In genomic region chr9:69301445-69301844, GRCm38 (mm10) we compare ENCODE assay signal across 8 mouse cellular contexts.
DNase-seq lines count a peak whose midpoint lies in the region; ATAC-seq and TF ChIP-seq lines count a peak whose summit lies in the region.

No protein-coding gene starts in this region.

- H3K9ac ChIP-seq in forebrain, embryonic 11.5 days (ENCODE audit: low read length): no peak overlapping the region
- no peak overlapping the region for H3K9ac ChIP-seq in heart, postnatal 0 days (replicated peaks; ENCODE audit: low read depth, low read length)
- H3K9ac ChIP-seq in limb, embryonic 13.5 days: no peak overlapping the region
- no peak overlapping the region for H3K9ac ChIP-seq in stomach, embryonic 14.5 days (replicated peaks; ENCODE audit: low read depth, low read length)

- H3K4me1 ChIP-seq in forebrain, embryonic 11.5 days (replicated peaks; ENCODE audit: control insufficient read depth, insufficient read depth, low read length): peaks cover 8% of the 10 kb centered on the region; the same call in 1 of the 2 replicates
- peaks cover 6% of the 10 kb centered on the region; the same call in 1 of the 2 replicates for H3K4me1 ChIP-seq in heart, postnatal 0 days (ENCODE audit: control insufficient read depth, insufficient read depth)
- H3K4me1 ChIP-seq in limb, embryonic 13.5 days: peaks cover 56% of the 10 kb centered on the region
- H3K4me1 ChIP-seq in stomach, embryonic 14.5 days (ENCODE audit: control insufficient read depth, insufficient read depth, low read length): peaks cover 5% of the 10 kb centered on the region; the same call in 1 of the 2 replicates

- no peak for ATAC-seq in forebrain, embryonic 11.5 days (replicated peaks; ENCODE audit: low FRiP score)
- ATAC-seq in heart, postnatal 0 days (ENCODE audit: insufficient read depth, low read depth): no peak
- no peak for ATAC-seq in limb, embryonic 13.5 days (ENCODE audit: low FRiP score, low read depth)
- ATAC-seq in stomach, embryonic 14.5 days (ENCODE audit: insufficient number of reproducible peaks, insufficient read depth, low FRiP score, low read depth): no peak

- H3K36me3 ChIP-seq in forebrain, embryonic 11.5 days (ENCODE audit: control insufficient read depth, insufficient read depth, low read length): no peaks in the 10 kb centered on the region
- no peaks in the 10 kb centered on the region for H3K36me3 ChIP-seq in heart, postnatal 0 days (replicated peaks; ENCODE audit: control insufficient read depth, insufficient read depth, low read length)
- no peaks in the 10 kb centered on the region for H3K36me3 ChIP-seq in limb, embryonic 13.5 days
- no peaks in the 10 kb centered on the region for H3K36me3 ChIP-seq in stomach, embryonic 14.5 days (ENCODE audit: control insufficient read depth, insufficient read depth, low read length)

- peak overlapping the region; percentile 83 for H3K27ac ChIP-seq in layer of hippocampus, adult 2 months
- H3K27ac ChIP-seq in forebrain, embryonic 11.5 days (ENCODE audit: low read depth, low read length): peak overlapping the region; percentile 63; the same call in 1 of the 2 replicates
- H3K27ac ChIP-seq in heart, postnatal 0 days (ENCODE audit: low read depth): no peak overlapping the region
- H3K27ac ChIP-seq in limb, embryonic 13.5 days: peak overlapping the region; percentile 52; the same call in 1 of the 2 replicates
- H3K27ac ChIP-seq in stomach, embryonic 14.5 days (ENCODE audit: low read length): no peak overlapping the region

- 0 out of 2 replicates have a peak overlapping the region, but pooled peaks have one; percentile 9 for H3K4me2 ChIP-seq in forebrain, embryonic 11.5 days (ENCODE audit: low read depth, low read length, severe bottlenecking)
- peak overlapping the region; percentile 28; the same call in 1 of the 2 replicates for H3K4me2 ChIP-seq in heart, postnatal 0 days (ENCODE audit: low read depth, low read length)
- H3K4me2 ChIP-seq in limb, embryonic 13.5 days (replicated peaks): peak overlapping the region; percentile 48
- H3K4me2 ChIP-seq in stomach, embryonic 14.5 days (replicated peaks; ENCODE audit: low read depth, low read length): 0 out of 2 replicates have a peak overlapping the region, but pooled peaks have one; percentile 10

- H3K27me3 ChIP-seq in forebrain, embryonic 11.5 days (ENCODE audit: control insufficient read depth, insufficient read depth, low read length): peaks cover 2% of the 10 kb centered on the region; the same call in 1 of the 2 replicates
- no peaks in the 10 kb centered on the region for H3K27me3 ChIP-seq in heart, postnatal 0 days (ENCODE audit: control insufficient read depth, insufficient read depth, low read length)
- peaks cover 12% of the 10 kb centered on the region for H3K27me3 ChIP-seq in limb, embryonic 13.5 days
- H3K27me3 ChIP-seq in stomach, embryonic 14.5 days (ENCODE audit: control insufficient read depth, insufficient read depth, low read length): no peaks in the 10 kb centered on the region

- TF ChIP-seq CTCF in layer of hippocampus, adult 2 months (conservative IDR thresholded peaks at IDR 0.05): no peak
- no peak for TF ChIP-seq CTCF in heart, postnatal 0 days (IDR thresholded peaks at IDR 0.05; ENCODE audit: low read depth)

- H3K4me3 ChIP-seq in layer of hippocampus, adult 2 months: peak overlapping the region; percentile 28
- no peak overlapping the region for H3K4me3 ChIP-seq in forebrain, embryonic 11.5 days (ENCODE audit: low read depth, low read length)
- H3K4me3 ChIP-seq in heart, postnatal 0 days (ENCODE audit: low read depth, low read length): no peak overlapping the region
- peak overlapping the region; percentile 5; the same call in 1 of the 2 replicates for H3K4me3 ChIP-seq in limb, embryonic 13.5 days
- H3K4me3 ChIP-seq in stomach, embryonic 14.5 days (ENCODE audit: low read depth, low read length): no peak overlapping the region

- DNase-seq in layer of hippocampus, adult 2 months (ENCODE audit: low spot score in 2 of 2): peak; percentile 28 to 57
- no peak for DNase-seq in layer of hippocampus, adult 9-10 months (ENCODE audit: low spot score)
- no peak for DNase-seq in forebrain, embryonic 11.5 days (ENCODE audit: low spot score)
- DNase-seq in heart, postnatal 0 days (ENCODE audit: low spot score): peak; percentile 29
- DNase-seq in adipocyte (ENCODE audit: low spot score): no peak
- no peak for DNase-seq in cerebellum, postnatal 25 days

- TF ChIP-seq EP300 in heart, postnatal 0 days (IDR thresholded peaks at IDR 0.05; ENCODE audit: low read depth): no peak

- no peaks in the 10 kb centered on the region for H3K9me3 ChIP-seq in forebrain, embryonic 11.5 days (ENCODE audit: control insufficient read depth, low read length)
- no peaks in the 10 kb centered on the region for H3K9me3 ChIP-seq in heart, postnatal 0 days (replicated peaks; ENCODE audit: control insufficient read depth, low read length)
- H3K9me3 ChIP-seq in limb, embryonic 13.5 days: no peaks in the 10 kb centered on the region
- H3K9me3 ChIP-seq in stomach, embryonic 14.5 days (ENCODE audit: control insufficient read depth, low read depth, low read length): no peaks in the 10 kb centered on the region

- WGBS in forebrain, embryonic 11.5 days: 16% methylated on average over 9 of the region's 9 CpGs
- WGBS in heart, postnatal 0 days: 47% methylated on average over 9 of the region's 9 CpGs
- 7% methylated on average over 9 of the region's 9 CpGs for WGBS in limb, embryonic 13.5 days
- 14% methylated on average over 9 of the region's 9 CpGs for WGBS in stomach, embryonic 14.5 days

Comparison
In these comparisons a context has a peak if more than half of its experiments do, and no peak if none do; other contexts are left out.
1. DNase-seq: peak in layer of hippocampus, adult 2 months (2 of 2) and heart, postnatal 0 days (single experiment); none in layer of hippocampus, adult 9-10 months (single experiment), forebrain, embryonic 11.5 days (single experiment), adipocyte (single experiment) and cerebellum, postnatal 25 days (0 of 2).
2. H3K27ac ChIP-seq: peak in layer of hippocampus, adult 2 months (single experiment), forebrain, embryonic 11.5 days (single experiment) and limb, embryonic 13.5 days (single experiment); none in heart, postnatal 0 days (single experiment) and stomach, embryonic 14.5 days (single experiment).
3. H3K4me3 ChIP-seq: peak in layer of hippocampus, adult 2 months (single experiment) and limb, embryonic 13.5 days (single experiment); none in forebrain, embryonic 11.5 days (single experiment), heart, postnatal 0 days (single experiment) and stomach, embryonic 14.5 days (single experiment).
4. Peak in every context shown above with its lines, with median percentiles within 50 percentile points of each other: H3K4me2 ChIP-seq.